Mouse (Mus musculus) hindbrain, embryonic 10.5 days (tissue): Measurements from ENCODE around the gene Trim62. TPM values are rescaled to one million over a fixed set of nuclear protein-coding genes. Genes with fewer than 3 reads are reported as not detected.

Source experiments
- DNase-seq: peaks from one replicate; pipeline ENCODE4 v3.0.0-alpha.2; 2017; ENCODE audit warnings: low spot score
- H3K27ac ChIP-seq: fragments of 300-500 bp; sonication (generic); 2 replicates; pipeline ENCODE4 v1.5.1; 2016; ENCODE audit warnings: mild to moderate bottlenecking, moderate library complexity
- H3K27me3 ChIP-seq: fragments of 300-500 bp; sonication (generic); 2 replicates; pipeline ENCODE4 v1.6.1; 2016; ENCODE audit warnings: mild to moderate bottlenecking; ENCODE audit not compliant: poor library complexity, insufficient read depth, severe bottlenecking
- H3K36me3 ChIP-seq: fragments of 300-500 bp; sonication (generic); 2 replicates; pipeline ENCODE4 v1.6.1; 2016; ENCODE audit warnings: mild to moderate bottlenecking, moderate library complexity
- H3K4me1 ChIP-seq: fragments of 300-500 bp; sonication (generic); replicated peaks from 2 replicates; pipeline ENCODE4 v1.6.1; 2016; ENCODE audit warnings: mild to moderate bottlenecking
- H3K4me3 ChIP-seq: fragments of 300-500 bp; sonication (generic); 2 replicates; pipeline ENCODE4 v1.5.1; 2016; ENCODE audit warnings: mild to moderate bottlenecking, moderate library complexity
- H3K9me3 ChIP-seq: fragments of 300-500 bp; sonication (generic); 2 replicates; pipeline ENCODE4 v1.6.1; 2016; ENCODE audit warnings: mild to moderate bottlenecking, moderate library complexity
- WGBS: fragments of 180-500 bp; shearing (Covaris S2); methylation state at CpG from one replicate; pipeline ENCODE4 v1.1.7; 2016; 5-methylcytosine and 5-hydroxymethylcytosine counted together
- polyA plus RNA-seq: library from polyadenylated mRNA; unstranded; fragments of >200 nt; fragmentation: Nextera tagmentation; extraction: Ambion mirVana; gene quantifications from 2 replicates; pipeline ENCODE4 v1.2.1, GENCODE M21; 2016

Gene Trim62
- polyA plus RNA-seq, 1 experiment from 2014 or later, result 14.5 TPM

GRCm38 (mm10) chr4:128957155-128957911 lies 74.0 kb downstream of the Trim62 start:
- Histone ChIP-seq H3K27me3 (peaks cover 24% of the 10 kb centered on the region), H3K4me1 (peaks cover 50% of the 10 kb centered on the region), H3K27ac (no peak overlapping the region)

GRCm38 (mm10) chr4:128958156-128958555 lies 74.8 kb downstream of the Trim62 start:
- WGBS, result 88% methylated on average over 11 of the region's 11 CpGs
- no peaks in the 10 kb centered on the region for H3K9me3 ChIP-seq
- no peak overlapping the region for H3K4me3 ChIP-seq
- no peak for DNase-seq
- no peaks in the 10 kb centered on the region for H3K36me3 ChIP-seq
- peaks cover 26% of the 10 kb centered on the region for H3K27me3 ChIP-seq
- H3K4me1 ChIP-seq, result peaks cover 55% of the 10 kb centered on the region
- no peak overlapping the region for H3K27ac ChIP-seq

More at GRCm38 (mm10) chr4:128957155-128957911, 74.0 kb downstream of the Trim62 start:
- Histone ChIP-seq H3K36me3 (no peaks in the 10 kb centered on the region), H3K9me3 (no peaks in the 10 kb centered on the region), H3K4me3 (no peak overlapping the region)
- peak; percentile 67 for DNase-seq
- WGBS, result 50% methylated on average over 11 of the region's 11 CpGs

- WGBS, result 74% methylated on average over 8 of the region's 8 CpGs
- Histone ChIP-seq H3K9me3 (no peaks in the 10 kb centered on the region), H3K4me1 (peaks cover 54% of the 10 kb centered on the region), H3K27me3 (peaks cover 31% of the 10 kb centered on the region), H3K4me3 (no peak overlapping the region), H3K36me3 (no peaks in the 10 kb centered on the region), H3K27ac (no peak overlapping the region)
- no peak for DNase-seq
Observed at GRCm38 (mm10) chr4:128958849-128959248, 75.5 kb downstream of the Trim62 start.

DNA sequence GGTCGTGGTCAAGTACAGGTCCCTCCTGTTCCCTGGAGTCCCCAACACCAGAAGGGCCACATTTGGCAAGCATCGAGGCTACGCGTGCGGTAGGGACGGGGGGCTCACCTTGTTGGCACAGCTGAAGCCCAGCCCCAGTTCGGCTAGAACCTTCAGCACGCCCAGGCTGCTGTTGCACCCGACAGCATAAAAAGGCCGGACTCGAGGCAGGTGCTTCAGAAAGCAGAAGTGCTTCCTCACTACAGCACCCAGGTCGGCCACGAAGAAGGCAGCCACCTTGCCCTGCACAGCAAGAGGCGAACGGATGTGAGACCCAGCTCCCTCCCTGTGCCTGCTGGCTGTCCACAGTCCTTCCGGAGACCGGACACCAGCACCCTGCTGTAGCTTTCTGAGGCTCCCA lies 76.3 kb downstream of the Trim62 start:
- Histone ChIP-seq H3K4me1 (peaks cover 48% of the 10 kb centered on the region), H3K27ac (no peak overlapping the region), H3K9me3 (no peaks in the 10 kb centered on the region), H3K27me3 (peaks cover 37% of the 10 kb centered on the region), H3K4me3 (no peak overlapping the region), H3K36me3 (no peaks in the 10 kb centered on the region)
- DNase-seq, result no peak
- WGBS, result 89% methylated on average over 17 of the region's 17 CpGs

Other genes with a start within 250 kb of the Trim62 start
- 41.9 and 62.2 TPM in 2 replicates for gene Phc2, start 228.9 kb upstream of the Trim62 start, polyA plus RNA-seq
- gene A3galt2, start 128.2 kb upstream of the Trim62 start, polyA plus RNA-seq, result 0.18 and 0.26 TPM in 2 replicates
- gene Zfp362, start 77.5 kb upstream of the Trim62 start, polyA plus RNA-seq, result 36.1 and 45.3 TPM in 2 replicates
- gene Azin2, start 78.9 kb downstream of the Trim62 start, polyA plus RNA-seq, result 11.8 and 15.0 TPM in 2 replicates
- 168 and 202 TPM in 2 replicates for gene Ak2, start 108.4 kb downstream of the Trim62 start, polyA plus RNA-seq
- 9.2 and 9.9 TPM in 2 replicates for gene Rnf19b, start 174.7 kb downstream of the Trim62 start, polyA plus RNA-seq
- 2.5 and 5.1 TPM in 2 replicates for gene Tmem54, start 222.0 kb downstream of the Trim62 start, polyA plus RNA-seq
- gene Hpca, start 238.5 kb downstream of the Trim62 start, polyA plus RNA-seq, result 2.6 and 4.7 TPM in 2 replicates